Mouse (Mus musculus) kidney, adult 9 months (tissue): Measurements from ENCODE around the gene Myh7b.
"Not testable (repeated sequence)": the region's sequence is repeated elsewhere in the genome, so short reads cannot be mapped to it uniquely, and the experiment has no call there.

Experiments
- DNase-seq: peaks from one replicate; pipeline ENCODE4 v3.0.0; 2022

Gene Myh7b

DNA sequence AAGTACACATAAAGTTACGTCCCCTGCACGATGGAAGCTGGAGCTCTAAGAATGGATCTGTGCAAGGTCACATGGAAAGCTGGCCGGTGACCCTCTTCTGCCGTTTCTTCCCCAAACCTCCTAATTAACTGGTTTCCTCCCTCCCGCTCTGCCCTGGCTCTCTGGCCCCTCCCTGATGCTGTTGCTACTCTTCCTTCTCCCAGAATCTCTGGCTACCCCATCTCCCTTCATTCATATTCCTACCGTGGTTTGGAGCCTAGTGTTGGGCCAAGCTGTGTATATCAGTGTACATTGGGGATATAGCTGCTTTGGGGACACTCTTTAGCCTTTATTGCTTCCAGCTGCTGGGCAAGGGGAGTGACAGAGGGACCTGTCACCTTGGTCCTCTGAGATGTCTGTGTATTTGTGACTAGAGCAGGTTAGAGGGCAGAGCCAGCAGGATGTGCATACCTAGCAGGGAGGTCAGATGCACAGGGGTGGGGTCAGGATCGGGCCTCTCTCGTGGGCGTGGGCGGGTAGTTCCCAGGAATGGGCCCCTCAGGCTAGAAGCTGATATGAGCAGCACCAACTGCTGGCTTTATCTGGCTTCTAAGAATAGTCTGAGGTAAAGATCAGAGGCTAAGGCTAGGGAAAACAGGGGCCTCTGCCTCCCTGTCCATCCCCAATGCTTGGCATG is 6.3 kb upstream of the Myh7b start:
- DNase-seq = no peak

DNA sequence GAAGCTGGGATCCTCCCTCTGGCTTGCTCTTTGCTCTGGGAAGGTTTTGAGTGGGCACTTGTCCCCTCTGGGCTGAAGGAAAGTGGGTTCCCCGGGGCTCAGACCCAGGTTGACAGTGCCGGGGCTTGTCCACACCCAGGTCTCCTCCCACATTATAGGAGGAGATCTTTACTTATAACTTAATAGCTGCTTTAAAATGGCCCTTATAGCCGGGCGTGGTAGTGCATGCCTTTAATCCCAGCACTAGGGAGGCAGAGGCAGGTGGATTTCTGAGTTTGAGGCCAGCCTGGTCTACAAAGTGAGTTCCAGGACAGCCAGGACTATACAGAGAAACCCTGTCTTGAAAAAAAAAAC is 5.8 kb upstream of the Myh7b start:
- not testable (repeated sequence) for DNase-seq

DNA sequence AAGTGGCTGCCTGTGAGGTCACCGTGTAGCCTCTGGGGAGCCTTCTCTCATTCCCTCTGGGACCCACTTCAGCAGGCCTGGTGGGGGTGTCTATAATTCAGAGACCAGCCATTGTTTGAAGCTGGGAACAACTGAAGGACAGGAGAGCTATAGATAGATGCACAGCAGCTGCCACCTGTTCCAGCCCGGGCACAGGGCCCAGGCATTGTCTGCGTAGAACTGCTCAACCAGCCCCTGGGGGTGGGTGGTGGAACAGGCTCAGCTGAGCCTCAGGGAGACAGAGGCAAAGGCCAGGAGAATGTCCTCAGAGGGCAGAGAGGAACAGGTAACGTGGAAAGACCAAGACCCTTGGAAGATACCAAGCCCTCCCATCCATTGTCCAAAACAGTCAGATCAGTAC is 4.7 kb upstream of the Myh7b start:
- no peak for DNase-seq

DNA sequence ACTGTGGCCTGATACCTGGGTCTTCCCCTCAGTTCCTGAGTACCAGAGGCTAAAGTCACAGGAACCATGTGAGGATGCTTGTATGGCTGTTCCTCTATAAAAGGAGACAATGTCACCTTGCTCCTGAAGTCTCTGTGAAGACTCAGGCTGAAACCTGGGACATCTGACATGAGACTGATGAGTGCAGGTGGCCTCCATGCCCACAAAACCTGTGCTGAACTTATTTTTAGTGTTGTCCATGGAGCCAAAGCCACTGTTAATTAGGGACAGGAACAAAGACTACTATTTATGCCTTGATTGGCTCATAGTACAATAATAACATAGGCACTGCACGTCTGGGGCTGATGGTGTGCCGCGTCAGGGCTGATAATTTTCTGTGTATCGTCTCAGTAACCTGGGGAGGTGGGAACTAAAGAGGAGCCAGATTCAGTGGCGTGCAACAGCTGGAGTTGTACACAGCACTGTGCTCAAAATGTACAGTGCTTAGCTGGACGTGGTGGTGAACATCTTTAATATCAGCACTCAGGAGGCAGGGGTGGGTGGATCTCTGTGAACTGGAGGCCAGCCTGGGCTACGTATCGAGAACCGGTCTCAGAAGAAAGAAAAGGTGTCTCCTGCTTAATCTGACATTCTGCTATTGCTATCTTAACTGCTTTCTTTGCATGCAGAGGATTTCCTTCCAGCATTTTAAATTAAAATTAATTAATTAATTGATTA is 980 bp downstream of the Myh7b start:
- no peak for DNase-seq

DNA sequence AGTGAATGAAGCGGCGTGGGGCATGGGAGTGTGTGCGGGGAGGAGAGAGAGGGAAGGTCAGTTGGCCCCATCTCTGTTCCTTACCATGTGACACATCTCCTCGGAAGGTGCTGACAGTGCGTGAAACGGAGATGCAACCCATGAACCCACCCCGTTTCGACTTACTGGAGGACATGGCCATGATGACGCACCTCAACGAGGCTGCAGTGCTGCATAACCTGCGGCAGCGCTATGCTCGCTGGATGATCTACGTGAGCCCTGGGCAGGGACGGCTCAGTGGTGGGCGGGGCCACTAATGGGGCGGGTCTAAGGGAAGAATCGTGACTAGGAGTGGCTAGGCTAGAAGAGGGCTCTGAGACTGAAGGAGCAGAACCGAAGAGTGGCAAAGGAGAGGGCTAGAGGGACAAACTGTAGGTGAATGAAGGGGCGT is 2.3 kb downstream of the Myh7b start:
- peak; percentile 60 for DNase-seq

DNA sequence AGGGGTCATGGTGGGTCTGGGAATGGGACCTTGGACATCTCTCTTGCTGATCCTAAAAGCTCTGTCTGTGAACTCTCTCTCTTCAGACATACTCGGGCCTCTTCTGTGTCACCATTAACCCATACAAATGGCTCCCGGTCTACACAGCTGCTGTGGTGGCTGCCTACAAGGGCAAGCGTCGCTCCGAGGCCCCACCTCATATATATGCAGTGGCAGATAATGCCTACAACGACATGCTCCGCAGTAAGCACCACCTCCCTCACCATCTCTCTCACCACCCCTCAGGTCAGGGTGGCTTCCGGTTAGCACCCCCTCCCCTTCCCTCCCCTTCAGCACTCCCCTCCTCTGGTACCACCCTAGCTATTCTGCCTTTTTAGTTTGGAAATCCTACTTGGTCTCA is 2.9 kb downstream of the Myh7b start:
- no peak for DNase-seq

DNA sequence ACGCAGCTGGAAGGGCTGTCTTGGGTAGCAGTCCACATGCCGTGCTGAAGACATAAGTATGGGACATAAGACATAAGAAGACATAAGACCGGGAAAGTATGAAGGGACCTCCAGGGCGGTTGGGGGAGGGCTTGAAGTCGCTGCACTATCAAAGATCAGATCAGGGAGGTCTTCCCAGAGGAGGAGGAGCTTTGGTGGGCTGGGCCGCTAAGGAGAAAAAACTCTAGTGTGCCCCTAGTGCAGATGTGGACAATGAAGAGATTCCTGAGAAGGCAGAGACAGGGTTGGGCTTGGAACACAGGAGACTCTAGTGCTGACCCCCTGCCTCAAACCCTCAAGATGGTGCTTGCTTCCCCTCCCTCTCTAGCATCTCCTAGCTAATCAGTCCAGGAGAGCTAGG is 6.0 kb downstream of the Myh7b start:
- DNase-seq = no peak

DNA sequence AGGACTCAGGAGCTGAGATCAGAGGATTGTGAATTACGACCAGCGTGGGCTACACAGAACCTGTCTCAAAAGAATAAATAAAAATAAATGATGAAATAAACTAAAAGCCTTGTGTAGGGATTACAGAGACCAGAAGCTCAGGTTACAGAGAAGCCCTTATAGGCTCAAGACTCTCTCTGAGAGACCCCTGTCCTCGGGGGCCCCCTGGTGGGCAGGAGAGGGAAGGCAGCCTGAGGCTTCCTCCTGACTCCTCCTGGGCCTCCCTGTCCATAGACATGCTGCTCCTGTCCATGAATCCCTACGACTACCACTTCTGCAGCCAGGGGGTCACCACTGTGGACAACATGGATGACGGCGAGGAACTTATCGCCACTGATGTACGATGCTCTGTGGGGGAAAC is 8.8 kb downstream of the Myh7b start:
- peak; percentile 92 for DNase-seq

DNA sequence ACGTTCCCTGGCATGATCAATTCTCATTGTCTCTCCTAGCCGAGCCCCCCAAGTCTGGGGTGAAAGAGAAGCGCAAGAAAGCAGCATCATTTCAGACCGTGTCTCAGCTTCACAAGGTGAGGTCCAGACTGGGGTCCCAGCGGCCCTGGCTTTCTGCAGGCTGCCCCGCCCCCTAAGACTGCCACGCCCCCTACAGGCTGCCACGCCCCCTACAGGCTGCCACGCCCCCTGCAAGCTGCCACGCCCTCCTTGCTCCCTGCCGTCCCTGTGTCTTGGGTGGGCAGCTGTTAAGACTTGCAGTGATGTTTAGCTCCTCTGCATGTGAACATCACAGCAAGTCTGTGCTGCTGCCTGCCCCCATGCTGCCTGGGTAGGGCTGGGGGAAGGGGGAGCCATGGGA is 11.6 kb downstream of the Myh7b start:
- DNase-seq = no peak

DNA sequence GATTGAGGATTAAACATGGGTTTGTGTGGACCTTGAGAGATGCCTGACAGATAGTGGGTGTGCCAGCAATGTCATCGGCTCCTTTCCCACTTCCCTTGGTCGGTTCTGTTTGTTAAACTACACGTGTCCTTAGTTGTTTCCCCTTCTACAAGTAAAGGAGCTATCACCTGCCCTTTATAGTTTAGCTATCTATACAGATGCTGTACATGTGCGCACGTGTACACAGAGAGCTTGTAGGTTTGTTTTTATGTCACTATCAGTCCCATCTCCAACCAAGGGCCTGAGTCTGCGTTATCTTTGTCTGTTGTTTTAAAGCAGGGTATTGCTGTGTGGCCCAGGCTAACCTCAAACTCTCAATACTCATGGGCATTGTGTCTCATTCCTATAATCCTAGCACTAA is 13.0 kb downstream of the Myh7b start:
- no peak for DNase-seq

DNA sequence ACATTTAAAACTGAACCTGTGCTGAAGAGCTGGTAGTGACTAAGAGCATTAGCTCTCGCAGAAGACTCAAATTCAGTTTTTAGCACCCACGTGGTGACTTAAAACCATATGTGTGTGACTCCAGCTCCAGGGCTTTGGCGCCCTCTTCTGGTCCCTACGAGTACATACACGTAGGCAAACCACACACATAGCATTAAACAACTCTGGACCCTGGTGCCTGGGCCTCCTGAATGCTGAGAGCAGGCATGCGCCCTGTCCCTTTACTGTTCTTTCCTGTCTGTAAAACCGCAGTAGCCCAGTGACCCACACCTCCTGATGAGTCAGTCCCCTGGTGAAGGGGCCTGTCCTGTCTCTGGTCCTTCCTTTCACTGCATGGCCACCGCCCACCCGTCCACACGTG is 13.7 kb downstream of the Myh7b start:
- DNase-seq = peak; percentile 30

DNA sequence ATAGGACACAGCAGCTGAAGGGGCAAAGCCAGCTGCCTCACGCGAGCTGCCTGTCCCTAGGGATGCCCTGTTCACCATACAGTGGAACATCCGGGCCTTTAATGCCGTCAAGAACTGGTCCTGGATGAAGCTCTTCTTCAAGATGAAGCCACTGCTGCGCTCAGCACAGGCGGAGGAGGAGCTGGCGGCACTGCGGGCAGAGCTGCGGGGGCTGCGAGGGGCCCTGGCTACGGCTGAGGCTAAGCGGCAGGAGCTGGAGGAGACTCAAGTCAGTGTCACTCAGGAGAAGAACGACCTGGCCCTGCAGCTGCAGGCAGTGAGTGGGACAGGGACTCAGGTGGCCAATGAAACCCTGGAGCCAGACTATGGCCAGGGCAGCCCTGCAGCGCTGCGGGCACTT is 15.3 kb downstream of the Myh7b start:
- no peak for DNase-seq

DNA sequence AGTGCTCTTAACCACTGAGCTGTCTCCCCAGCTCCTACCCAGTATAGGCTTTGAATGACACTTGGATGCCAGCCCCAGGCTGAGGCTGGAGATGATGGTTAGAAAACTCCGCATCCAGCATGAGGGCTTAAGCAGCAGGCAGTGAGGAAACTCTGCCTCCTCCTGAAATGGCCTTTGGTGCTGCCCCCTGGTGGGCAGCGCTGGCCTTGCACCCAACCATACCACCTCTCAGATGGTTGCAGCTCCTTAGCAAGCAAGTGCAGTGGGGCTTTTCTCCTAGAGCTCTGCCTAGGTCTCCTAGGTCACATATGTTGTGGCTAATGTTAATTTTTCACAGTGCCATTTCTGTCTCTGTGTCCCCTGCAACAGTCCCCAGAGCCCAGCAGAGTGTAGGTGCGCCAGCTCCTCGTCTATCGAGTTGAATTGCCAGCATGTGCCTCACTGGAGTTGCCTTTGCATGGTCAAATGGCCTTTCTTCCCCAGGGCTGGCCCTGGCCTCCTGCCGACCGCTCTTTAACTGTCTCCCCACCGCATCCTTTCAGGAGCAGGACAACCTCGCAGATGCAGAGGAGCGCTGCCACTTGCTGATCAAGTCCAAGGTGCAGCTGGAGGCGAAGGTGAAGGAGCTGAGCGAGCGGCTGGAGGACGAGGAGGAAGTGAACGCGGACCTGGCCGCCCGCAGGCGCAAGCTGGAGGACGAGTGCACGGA is 16.2 kb downstream of the Myh7b start:
- DNase-seq = peak; percentile 72

DNA sequence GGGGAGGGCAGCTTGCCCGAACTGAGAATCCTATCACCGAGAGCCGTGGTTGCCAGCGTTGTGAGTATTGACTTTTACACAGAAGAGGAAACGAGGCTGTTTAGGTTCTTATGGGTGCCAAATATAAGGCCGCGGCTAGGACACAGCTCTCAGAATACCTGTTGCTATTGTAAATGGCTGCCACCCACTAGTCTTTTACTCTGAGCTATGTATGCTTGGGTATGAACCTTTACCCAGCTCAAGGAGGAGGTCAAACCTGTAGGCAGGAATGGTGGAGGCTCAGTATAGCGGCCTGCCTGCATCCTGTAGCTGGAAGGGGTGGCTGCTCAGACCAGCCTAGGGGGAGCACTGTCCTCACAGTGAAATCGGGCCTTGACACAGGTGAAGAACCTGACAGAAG is 17.1 kb downstream of the Myh7b start:
- no peak for DNase-seq

DNA sequence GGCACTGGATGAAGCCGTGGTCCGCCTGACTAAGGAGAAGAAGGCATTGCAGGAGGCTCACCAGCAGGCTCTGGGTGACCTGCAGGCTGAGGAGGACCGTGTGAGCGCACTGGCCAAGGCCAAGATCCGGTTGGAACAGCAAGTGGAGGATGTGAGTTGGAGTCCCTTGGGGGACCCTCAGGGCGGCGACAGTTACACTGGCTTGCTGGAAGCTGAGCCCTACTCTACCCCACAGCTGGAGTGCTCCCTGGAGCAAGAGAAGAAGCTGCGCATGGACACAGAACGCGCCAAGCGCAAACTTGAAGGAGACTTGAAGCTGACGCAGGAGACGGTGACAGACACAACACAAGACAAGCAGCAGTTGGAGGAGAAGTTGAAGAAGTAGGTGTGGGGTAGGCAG is 17.5 kb downstream of the Myh7b start:
- no peak for DNase-seq

DNA sequence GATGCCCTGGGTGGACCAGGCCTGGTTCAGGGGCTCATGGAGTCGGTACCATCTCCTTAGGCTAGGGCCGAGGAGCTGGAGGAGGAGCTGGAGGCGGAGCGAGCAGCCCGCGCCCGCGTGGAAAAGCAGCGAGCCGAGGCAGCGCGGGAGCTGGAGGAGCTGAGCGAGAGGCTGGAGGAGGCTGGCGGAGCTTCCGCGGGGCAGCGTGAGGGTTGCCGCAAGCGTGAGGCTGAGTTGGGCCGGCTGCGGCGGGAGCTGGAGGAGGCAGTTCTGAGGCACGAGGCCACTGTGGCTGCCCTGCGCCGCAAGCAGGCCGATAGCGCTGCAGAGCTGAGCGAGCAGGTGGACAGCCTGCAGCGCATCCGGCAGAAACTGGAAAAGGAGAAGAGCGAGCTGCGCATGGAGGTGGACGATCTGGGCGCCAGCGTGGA is 18.2 kb downstream of the Myh7b start:
- no peak for DNase-seq

DNA sequence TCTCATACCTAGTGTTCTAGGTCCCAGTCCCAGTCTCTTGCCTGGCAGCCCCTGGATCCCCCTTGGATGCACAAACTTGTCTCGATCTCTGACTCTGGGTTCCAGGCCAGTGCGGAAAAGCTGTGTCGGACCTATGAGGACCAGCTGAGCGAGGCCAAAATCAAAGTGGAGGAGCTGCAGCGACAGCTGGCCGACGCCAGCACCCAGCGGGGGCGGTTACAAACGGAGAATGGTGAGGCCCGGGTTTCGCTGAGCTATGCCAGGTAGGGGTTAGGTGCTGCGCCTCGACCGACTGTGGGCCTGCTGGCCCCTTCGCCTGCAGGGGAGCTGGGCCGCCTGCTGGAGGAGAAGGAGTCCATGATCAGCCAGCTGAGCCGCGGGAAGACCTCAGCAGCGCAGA is 19.1 kb downstream of the Myh7b start:
- no peak for DNase-seq

DNA sequence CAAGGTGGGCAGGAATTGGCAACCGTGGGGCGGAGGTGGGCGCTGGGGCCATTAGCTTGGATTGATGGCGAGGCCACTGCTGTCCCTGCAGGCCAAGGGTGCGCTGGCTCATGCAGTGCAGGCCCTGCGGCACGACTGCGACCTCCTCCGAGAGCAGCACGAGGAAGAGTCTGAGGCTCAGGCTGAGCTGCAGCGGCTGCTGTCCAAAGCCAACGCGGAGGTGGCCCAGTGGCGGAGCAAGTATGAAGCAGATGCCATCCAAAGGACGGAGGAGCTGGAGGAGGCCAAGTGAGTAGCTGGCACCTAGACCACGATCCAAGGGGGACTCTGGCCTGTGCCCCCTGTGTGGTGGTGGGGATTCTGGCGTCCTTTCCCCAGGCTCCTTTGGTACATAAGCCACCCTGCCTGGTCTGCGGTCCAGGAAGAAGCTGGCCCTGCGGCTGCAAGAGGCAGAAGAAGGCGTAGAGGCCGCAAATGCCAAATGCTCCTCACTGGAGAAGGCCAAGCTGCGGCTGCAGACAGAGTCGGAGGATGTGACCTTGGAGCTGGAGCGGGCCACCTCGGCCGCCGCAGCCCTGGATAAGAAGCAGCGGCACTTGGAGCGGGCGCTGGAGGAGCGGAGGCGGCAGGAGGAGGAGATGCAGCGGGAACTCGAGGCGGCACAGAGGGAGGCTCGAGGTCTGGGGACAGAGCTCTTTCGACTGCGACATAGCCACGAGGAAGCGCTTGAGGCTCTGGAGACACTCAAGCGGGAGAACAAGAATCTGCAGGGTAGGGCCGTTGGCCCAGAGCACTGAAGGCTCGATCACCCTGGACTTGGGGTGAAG is 19.8 kb downstream of the Myh7b start:
- no peak for DNase-seq

DNA sequence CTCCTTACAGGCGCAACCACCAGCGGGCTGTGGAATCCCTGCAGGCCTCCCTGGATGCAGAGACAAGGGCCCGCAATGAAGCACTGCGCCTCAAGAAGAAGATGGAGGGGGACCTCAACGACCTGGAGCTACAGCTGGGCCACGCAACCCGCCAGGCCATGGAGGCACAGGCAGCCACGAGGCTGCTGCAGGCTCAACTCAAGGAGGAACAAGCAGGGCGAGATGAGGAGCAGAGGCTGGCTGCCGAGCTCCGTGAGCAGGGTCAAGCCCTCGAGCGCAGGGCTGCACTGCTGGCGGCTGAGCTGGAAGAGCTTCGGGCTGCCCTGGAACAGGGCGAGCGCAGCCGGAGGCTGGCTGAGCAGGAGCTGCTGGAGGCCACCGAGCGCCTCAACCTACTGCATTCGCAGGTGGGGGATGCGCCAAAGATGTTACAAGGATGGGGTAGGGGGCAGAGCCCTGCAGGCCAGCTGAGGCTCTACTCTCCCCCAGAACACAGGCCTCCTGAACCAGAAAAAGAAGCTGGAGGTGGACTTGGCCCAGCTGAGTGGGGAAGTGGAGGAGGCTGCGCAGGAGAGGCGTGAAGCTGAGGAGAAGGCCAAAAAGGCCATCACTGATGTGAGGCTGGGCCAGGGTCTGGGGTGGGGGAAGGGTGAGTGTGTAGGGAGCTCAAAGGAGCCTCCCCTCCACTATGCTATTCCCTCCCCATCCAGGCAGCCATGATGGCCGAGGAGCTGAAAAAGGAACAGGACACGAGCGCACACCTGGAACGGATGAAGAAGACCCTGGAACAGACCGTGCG is 21.3 kb downstream of the Myh7b start:
- DNase-seq = no peak

DNA sequence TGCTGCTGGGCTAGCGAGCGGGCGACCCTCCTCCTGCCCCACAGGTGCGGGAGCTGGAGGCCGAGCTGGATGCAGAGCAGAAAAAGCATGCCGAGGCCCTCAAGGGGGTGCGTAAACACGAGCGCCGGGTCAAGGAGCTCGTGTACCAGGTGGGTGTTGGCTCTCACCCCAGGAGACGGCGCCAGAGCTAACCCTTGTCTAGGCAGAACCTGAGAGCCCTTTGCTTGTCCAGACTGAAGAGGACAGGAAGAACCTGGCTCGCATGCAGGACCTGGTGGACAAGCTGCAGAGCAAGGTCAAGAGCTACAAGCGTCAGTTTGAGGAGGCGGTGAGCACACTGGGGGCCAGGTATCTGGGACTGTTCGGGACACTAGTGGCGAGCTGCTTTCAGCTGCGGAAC is 22.1 kb downstream of the Myh7b start:
- no peak for DNase-seq

DNA sequence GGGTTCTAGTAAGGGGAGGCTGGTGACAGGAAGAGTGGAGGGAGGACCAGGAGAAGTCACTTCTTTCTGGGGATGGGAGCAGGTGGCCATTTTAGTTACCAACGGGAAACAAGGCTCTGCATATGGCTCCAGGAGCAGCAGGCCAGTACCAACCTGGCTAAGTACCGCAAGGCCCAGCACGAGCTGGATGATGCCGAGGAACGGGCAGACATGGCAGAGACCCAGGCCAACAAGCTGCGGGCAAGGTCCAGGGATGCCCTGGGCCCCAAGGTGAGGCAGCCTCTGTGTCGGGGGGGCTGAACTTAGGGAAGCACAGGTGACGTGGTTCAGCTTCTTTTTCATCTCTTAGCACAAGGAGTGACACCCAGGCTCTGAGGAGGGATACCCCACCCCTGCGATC is 22.7 kb downstream of the Myh7b start:
- no peak for DNase-seq

DNA sequence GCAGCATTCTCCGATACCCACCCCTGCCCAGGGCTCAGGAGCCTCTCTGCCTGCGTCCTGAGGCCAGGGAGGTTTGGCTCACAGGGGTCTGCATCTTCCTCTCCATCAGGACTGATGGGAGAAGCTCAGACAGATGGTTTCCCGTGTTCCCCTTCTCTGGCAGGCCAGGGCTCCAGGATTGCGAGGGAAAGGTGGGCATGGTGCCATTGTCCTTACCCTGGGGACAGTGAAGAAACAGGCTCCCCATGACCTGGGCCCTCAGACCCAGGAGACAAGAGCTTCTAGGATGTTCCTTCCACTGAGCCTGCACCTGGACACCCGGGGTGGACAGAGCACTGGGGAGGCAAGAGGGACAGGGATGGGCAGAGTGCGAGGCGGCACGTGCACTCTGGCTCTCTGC is 23.6 kb downstream of the Myh7b start:
- no peak for DNase-seq

DNA sequence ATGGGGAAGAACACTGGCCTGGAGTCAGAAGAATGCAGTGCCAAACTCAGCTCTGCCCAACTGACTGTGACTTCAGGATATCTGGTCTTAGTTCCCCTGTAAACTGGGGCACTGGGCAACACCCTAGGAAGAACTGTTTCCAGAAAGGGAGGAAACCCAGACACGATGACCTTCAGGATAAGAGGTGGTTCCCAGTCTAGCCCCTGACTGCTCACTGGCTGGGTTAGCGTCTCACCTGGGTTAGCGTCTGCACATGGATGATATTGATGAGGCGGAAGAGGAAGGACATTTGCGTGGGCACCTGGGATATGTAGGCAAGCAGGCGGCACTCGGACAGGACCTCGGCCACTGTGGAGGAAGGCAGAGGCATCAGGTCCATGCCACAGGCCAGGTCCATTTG is 24.9 kb downstream of the Myh7b start:
- no peak for DNase-seq
